Mouse (Mus musculus) heart, embryonic 14.5 days (tissue): ENCODE data around the gene Tmcc3. TPM values are rescaled to one million over a fixed set of nuclear protein-coding genes. Genes with fewer than 3 reads are reported as not detected.

Experiments used
- ATAC-seq: fragments of 200-750 bp; cut with Nextera tagmentation; 2 replicates; pipeline ENCODE4 v1.8.0; 2017; ENCODE audit warnings: low read depth, moderate TSS enrichment; ENCODE audit not compliant: insufficient number of reproducible peaks, insufficient read depth, low FRiP score
- H3K27ac ChIP-seq, 2 experiments: fragments of 200-500 bp in 1 of 2; fragments of 300-500 bp in 1 of 2; sonication (generic) in 1 of 2; replicated peaks in 1 of 2; 2 replicates each; pipeline ENCODE4 v1.5.1; 2012 to 2014; ENCODE audit warnings: low read depth in 2 of 2, low read length in 2 of 2, control low read depth in 1 of 2, mild to moderate bottlenecking in 1 of 2, mixed read lengths in 1 of 2; ENCODE audit not compliant: control insufficient read depth in 1 of 2, insufficient read depth in 1 of 2
- H3K27me3 ChIP-seq: fragments of 300-500 bp; sonication (generic); 2 replicates; pipeline ENCODE4 v1.6.1; 2014; ENCODE audit warnings: mild to moderate bottlenecking, low read length, control low read depth; ENCODE audit not compliant: control insufficient read depth, insufficient read depth
- H3K36me3 ChIP-seq: fragments of 300-500 bp; sonication (generic); 2 replicates; pipeline ENCODE4 v1.6.1; 2014; ENCODE audit warnings: mild to moderate bottlenecking, control low read depth, low read length, mixed read lengths; ENCODE audit not compliant: control insufficient read depth, insufficient read depth
- H3K4me1 ChIP-seq, 2 experiments: fragments of 200-500 bp in 1 of 2; fragments of 300-500 bp in 1 of 2; sonication (generic) in 1 of 2; 2 replicates each; pipeline ENCODE4 v1.6.1; 2012 to 2014; ENCODE audit warnings: low read length in 2 of 2, control low read depth in 1 of 2, mixed read lengths in 1 of 2; ENCODE audit not compliant: control insufficient read depth in 2 of 2, insufficient read depth in 2 of 2
- H3K4me2 ChIP-seq: fragments of 300-500 bp; sonication (generic); 2 replicates; pipeline ENCODE4 v1.6.1; 2014; ENCODE audit warnings: mild to moderate bottlenecking, low read length
- H3K4me3 ChIP-seq, 2 experiments: fragments of 200-500 bp in 1 of 2; fragments of 300-500 bp in 1 of 2; sonication (generic) in 1 of 2; 2 replicates each; pipeline ENCODE4 v1.5.1; 2012 to 2014; ENCODE audit warnings: low read length in 2 of 2, mild to moderate bottlenecking in 2 of 2, control low read depth in 1 of 2, low read depth in 1 of 2, moderate library complexity in 1 of 2; ENCODE audit not compliant: control insufficient read depth in 1 of 2, insufficient read depth in 1 of 2
- H3K9ac ChIP-seq: fragments of 300-500 bp; sonication (generic); 2 replicates; pipeline ENCODE4 v1.6.1; 2014; ENCODE audit warnings: mild to moderate bottlenecking, low read length
- H3K9me3 ChIP-seq: fragments of 300-500 bp; sonication (generic); 2 replicates; pipeline ENCODE4 v1.6.1; 2016; ENCODE audit warnings: low read length, control low read depth; ENCODE audit not compliant: control insufficient read depth
- WGBS: fragments of 180-500 bp; shearing (Covaris S2); extraction: QIAGEN DNeasy Blood & Tissue Kit; methylation state at CpG from one replicate; pipeline ENCODE4 v1.1.7; 2014; 5-methylcytosine and 5-hydroxymethylcytosine counted together
- polyA plus RNA-seq: library from polyadenylated mRNA; unstranded; fragments of >200 nt; fragmentation: Nextera tagmentation; extraction: Ambion mirVana; gene quantifications from 2 replicates; pipeline ENCODE4 v1.2.1, GENCODE M21; 2014

Tmcc3 gene
- polyA plus RNA-seq, 1 experiment from 2014 or later: 9.6 TPM

DNA sequence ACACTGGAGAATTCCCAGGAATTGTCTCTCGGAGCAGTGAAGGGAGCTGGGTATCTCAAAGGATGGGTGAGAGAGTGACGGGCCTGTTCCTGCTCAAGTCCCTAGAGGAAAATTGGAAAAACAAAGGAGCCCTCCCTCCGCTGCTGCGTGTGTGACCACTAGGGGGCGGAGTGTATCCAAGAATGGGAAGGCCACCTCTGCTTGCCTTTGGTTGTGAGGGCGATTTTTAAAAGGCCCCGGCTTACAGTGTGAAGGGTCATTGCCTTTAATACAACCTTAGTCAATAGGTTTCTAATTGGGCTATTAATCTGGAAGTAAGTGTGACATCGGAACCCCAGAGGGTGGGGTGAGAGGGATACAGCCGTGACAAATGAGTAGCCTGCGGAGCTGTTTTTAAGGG is 311.9 kb downstream of the Tmcc3 start:
- WGBS: 12% methylated on average over 10 of the region's 10 CpGs
- H3K36me3 ChIP-seq: no peaks in the 10 kb centered on the region
- H3K9ac ChIP-seq: no peak overlapping the region
- H3K27ac ChIP-seq: no peak overlapping the region
- H3K4me2 ChIP-seq: no peak overlapping the region
- no peak overlapping the region for H3K4me3 ChIP-seq
- no peak for ATAC-seq
- peaks cover 19% of the 10 kb centered on the region for H3K27me3 ChIP-seq
- no peaks in the 10 kb centered on the region; a peak in 1 of 4 replicates for H3K4me1 ChIP-seq
- H3K9me3 ChIP-seq: no peaks in the 10 kb centered on the region

DNA sequence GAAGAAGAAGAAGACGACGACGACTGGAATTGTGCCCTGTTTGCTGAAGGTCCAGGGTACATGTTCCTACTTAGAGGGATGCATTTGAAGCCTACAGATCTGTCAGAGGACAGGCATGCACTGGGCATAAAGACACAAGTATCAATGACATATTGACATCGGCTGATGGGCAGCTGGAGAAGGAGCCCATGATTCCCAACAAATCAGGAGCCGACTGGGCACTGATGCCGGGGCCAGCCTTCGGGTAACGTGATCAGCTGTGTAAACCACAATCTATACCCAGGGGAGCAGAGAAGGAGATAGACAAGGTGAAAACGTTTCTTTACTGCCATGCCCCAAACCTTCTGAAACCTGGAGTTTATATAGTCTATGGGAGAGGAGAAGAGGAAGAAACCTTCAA is 313.3 kb downstream of the Tmcc3 start:
- peaks cover 19% of the 10 kb centered on the region for H3K27me3 ChIP-seq
- no peak overlapping the region for H3K4me3 ChIP-seq
- no peaks in the 10 kb centered on the region for H3K9me3 ChIP-seq
- ATAC-seq: no peak
- H3K36me3 ChIP-seq: no peaks in the 10 kb centered on the region
- no peak overlapping the region for H3K27ac ChIP-seq
- WGBS: 83% methylated on average over 9 of the region's 9 CpGs
- H3K4me2 ChIP-seq: no peak overlapping the region
- H3K9ac ChIP-seq: no peak overlapping the region
- H3K4me1 ChIP-seq: no peaks in the 10 kb centered on the region; a peak in 1 of 4 replicates

DNA sequence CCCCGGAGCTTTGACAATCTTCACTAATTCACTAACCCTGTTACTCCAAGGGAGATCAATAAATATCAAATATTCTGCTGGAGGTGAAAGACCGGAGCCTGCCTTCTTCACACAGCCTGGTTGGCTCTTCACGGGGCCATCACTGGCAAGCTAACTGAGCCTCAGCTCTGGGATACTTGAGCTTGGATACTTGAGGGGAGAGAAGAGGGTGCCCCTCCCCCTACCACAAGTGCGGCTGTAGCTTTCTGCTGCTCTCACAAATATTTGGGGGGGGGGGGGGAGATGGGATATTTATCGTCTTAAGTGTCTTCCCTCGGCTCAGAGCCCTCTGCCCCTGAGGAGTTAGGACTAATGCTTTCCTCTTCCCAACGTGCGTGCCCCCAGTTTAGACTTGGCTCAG is 313.9 kb downstream of the Tmcc3 start:
- H3K27ac ChIP-seq: no peak overlapping the region
- H3K4me1 ChIP-seq: no peaks in the 10 kb centered on the region; a peak in 1 of 4 replicates
- H3K27me3 ChIP-seq: peaks cover 17% of the 10 kb centered on the region
- no peaks in the 10 kb centered on the region for H3K9me3 ChIP-seq
- H3K9ac ChIP-seq: no peak overlapping the region
- no peak overlapping the region for H3K4me3 ChIP-seq
- H3K4me2 ChIP-seq: no peak overlapping the region
- ATAC-seq: no peak
- no peaks in the 10 kb centered on the region for H3K36me3 ChIP-seq
- WGBS: 59% methylated on average over 8 of the region's 8 CpGs

GRCm38 (mm10) chr10:94630771-94631280 is 319.1 kb downstream of the Tmcc3 start:
- Histone ChIP-seq H3K27ac (no peak overlapping the region), H3K4me3 (no peak overlapping the region), H3K4me2 (no peak overlapping the region), H3K9me3 (no peaks in the 10 kb centered on the region), H3K27me3 (no peaks in the 10 kb centered on the region), H3K36me3 (no peaks in the 10 kb centered on the region), H3K4me1 (no peaks in the 10 kb centered on the region), H3K9ac (no peak overlapping the region)
- ATAC-seq: no peak
- 53% methylated on average over 4 of the region's 4 CpGs for WGBS

- ATAC-seq: no peak
- Histone ChIP-seq H3K27ac (no peak overlapping the region), H3K4me3 (no peak overlapping the region), H3K9ac (no peak overlapping the region), H3K27me3 (no peaks in the 10 kb centered on the region), H3K9me3 (no peaks in the 10 kb centered on the region), H3K4me1 (no peaks in the 10 kb centered on the region), H3K36me3 (no peaks in the 10 kb centered on the region), H3K4me2 (no peak overlapping the region)
- 69% methylated on average over 11 of the region's 11 CpGs for WGBS
These were observed 319.9 kb downstream of the Tmcc3 start for GRCm38 (mm10) chr10:94631541-94632113.

DNA sequence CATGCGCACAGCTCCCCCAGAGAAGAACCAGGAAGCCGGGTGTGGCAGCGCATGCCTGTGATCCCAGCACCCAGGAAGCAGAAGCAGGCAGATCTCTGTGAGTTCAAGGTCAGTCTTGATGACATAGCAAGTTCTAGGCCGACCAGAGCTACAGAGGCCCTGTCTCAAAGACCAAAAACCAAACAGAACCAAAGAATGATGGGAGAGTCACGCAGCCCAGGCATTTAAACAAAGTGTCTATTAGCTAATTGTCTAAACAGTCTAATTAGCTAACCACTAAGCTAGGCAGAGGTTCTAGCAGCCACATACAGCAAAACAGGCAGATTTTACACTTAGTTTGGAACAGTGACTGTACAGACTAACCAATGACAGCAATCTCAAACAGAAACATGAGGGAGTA is 320.5 kb downstream of the Tmcc3 start:
- Histone ChIP-seq H3K27ac (no peak overlapping the region), H3K9me3 (no peaks in the 10 kb centered on the region), H3K4me2 (no peak overlapping the region), H3K27me3 (no peaks in the 10 kb centered on the region), H3K4me3 (no peak overlapping the region), H3K4me1 (no peaks in the 10 kb centered on the region), H3K9ac (no peak overlapping the region), H3K36me3 (no peaks in the 10 kb centered on the region)
- WGBS: 83% methylated on average over 5 of the region's 5 CpGs
- ATAC-seq: no peak

- H3K4me3 ChIP-seq: no peak overlapping the region
- H3K9me3 ChIP-seq: no peaks in the 10 kb centered on the region
- ATAC-seq: no peak
- no peaks in the 10 kb centered on the region for H3K4me1 ChIP-seq
- no peaks in the 10 kb centered on the region for H3K36me3 ChIP-seq
- no peak overlapping the region for H3K4me2 ChIP-seq
- H3K9ac ChIP-seq: no peak overlapping the region
- H3K27ac ChIP-seq: no peak overlapping the region
- WGBS: 90% methylated on average over 5 of the region's 5 CpGs
- H3K27me3 ChIP-seq: no peaks in the 10 kb centered on the region
These were observed 326.9 kb downstream of the Tmcc3 start for GRCm38 (mm10) chr10:94638599-94638998.

- H3K9me3 ChIP-seq: no peaks in the 10 kb centered on the region
- no peak for ATAC-seq
- no peak overlapping the region for H3K9ac ChIP-seq
- H3K36me3 ChIP-seq: no peaks in the 10 kb centered on the region
- WGBS: 72% methylated on average over 5 of the region's 5 CpGs
- H3K27me3 ChIP-seq: no peaks in the 10 kb centered on the region
- no peak overlapping the region for H3K4me3 ChIP-seq
- no peak overlapping the region for H3K4me2 ChIP-seq
- no peaks in the 10 kb centered on the region for H3K4me1 ChIP-seq
- H3K27ac ChIP-seq: no peak overlapping the region
These were observed 327.5 kb downstream of the Tmcc3 start for GRCm38 (mm10) chr10:94639281-94639680.
